Mouse (Mus musculus) Muller cell, postnatal 12 days (primary cell): ENCODE data around the gene Mars2.

Experiments
- DNase-seq: peaks from one replicate; pipeline ENCODE4 v3.0.0-alpha.2; 2015; ENCODE audit errors: inconsistent ontology term

Mars2 gene

DNA sequence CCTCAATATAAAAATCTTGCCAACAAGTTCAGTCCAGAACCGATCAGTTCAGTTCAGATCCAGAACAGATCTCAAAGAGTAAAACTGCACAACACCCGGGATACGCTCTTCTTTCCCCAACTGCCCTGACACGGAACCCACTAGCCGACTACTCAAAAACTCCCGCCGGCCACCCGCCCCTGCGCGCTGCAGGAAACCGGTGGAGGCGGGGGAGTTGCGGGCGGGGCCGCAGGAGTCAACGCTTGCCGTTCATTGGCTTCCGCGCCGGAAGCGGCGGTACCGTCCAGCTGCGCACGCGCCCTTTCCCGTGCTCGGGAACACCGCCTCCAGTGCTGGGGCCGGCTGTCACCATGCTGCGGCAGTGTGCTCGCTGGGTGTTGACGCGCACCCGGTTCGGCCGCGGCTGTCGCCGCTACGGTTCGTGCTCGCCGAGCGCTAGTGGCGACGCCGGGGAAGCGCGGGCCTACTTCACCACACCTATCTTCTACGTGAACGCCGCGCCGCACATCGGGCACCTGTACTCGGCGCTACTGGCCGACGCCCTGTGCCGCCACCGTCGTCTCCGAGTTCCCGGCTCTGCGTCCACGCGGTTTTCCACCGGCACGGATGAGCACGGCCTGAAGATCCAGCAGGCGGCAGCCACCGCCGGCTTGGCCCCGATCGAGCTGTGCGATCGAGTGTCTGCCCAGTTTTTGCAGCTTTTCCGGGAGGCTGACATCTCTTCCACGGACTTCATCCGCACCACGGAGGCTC lies at the start of gene Mars2:
Gene Mars2, plus strand, starts transcription at position 288 of the 753 bp plus-strand sequence.
- peak; percentile 97 for DNase-seq

GRCm38 (mm10) chr1:55192015-55192414 lies 45.0 kb upstream of the Mars2 start:
- DNase-seq, result peak; percentile 34

- DNase-seq, result no peak
Measured at GRCm38 (mm10) chr1:55192824-55193223, 44.2 kb upstream of the Mars2 start.

DNA sequence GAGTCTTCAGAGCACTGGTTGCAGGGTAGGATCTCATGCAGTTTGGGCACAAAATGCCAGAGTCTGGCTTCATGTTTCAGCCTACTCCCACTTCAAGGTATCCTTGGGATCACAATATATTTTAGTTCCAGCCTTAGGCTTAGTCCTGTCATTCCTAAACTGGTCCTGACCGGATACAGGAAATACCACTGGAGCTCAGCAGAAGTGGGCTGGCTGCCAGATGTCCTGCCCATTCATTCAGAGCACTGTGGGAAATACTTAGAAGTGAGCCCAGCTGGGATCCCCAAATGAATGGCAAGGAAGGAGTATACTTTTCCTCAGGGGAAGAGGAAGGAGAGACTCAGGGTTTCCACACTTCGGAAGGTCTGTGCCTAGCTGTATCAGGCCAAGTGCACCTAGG lies 43.7 kb upstream of the Mars2 start:
- DNase-seq, result peak; percentile 78

GRCm38 (mm10) chr1:55194064-55194915 lies 42.7 kb upstream of the Mars2 start:
- DNase-seq, result no peak

DNA sequence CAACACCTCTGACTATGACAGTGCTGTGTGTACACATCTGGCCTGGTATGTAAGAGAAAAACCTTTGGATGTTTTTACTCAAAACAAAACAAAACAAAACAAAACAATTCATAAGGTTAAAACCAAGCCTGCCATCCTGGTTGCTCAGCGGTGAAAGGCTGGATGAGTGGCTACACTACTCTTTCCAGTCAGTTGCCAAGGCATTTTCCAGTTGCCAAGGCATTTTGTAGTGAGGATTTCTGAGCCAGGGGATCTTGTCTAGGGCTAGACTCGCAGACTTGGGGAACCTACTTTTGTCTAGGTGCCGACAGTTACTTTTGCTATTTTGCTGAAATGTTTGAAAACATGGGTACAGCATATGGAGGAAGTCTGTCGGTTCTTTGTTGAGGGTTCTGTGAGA lies 42.0 kb upstream of the Mars2 start:
- DNase-seq, result no peak

GRCm38 (mm10) chr1:55196327-55197003 lies 40.5 kb upstream of the Mars2 start:
- no peak for DNase-seq

- no peak for DNase-seq
Measured at GRCm38 (mm10) chr1:55198719-55199118, 38.3 kb upstream of the Mars2 start.

DNA sequence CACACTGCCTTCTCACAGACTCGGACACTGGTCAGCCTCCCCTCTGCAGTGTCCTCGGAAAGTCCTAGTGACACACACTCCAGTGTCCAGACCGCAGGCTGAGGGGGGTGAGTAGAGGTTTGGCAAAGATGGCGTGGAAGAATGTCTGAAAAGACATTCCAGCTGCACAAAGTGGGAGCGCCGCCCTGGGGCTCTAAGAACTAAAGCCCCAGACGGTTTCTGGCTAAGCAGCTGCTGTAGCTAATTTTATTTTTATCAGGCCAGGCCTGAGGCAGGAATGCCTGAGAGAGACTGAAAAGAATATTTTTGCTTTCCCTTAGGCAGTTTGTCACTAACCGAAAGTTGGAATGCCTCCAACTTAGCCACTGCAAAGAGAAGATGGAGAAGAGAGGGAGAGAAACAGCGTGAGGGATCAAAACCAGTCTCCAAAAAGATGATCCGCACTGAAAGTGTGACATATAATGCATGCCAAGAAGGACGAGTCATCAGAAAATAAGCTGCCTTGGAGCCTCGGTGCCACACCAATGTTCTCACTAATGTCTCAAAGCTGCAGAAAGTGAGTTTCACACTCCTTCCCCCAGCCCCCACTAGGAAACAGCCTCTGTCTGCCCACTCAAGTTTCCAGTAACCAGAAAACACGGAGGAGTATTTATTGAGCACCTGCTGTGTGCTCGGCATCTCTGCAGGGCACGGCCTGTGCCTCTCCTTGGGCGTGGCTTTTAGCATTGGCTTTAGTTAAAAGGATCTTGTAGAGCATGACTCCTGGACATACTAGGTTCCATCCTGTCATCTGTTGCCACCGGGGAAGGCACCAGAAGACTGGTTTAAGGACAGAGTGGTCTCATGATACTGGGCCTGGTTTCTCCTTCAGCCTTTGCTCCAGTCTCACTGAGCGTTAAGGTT lies 34.9 kb upstream of the Mars2 start:
- DNase-seq, result peak; percentile 97

DNA sequence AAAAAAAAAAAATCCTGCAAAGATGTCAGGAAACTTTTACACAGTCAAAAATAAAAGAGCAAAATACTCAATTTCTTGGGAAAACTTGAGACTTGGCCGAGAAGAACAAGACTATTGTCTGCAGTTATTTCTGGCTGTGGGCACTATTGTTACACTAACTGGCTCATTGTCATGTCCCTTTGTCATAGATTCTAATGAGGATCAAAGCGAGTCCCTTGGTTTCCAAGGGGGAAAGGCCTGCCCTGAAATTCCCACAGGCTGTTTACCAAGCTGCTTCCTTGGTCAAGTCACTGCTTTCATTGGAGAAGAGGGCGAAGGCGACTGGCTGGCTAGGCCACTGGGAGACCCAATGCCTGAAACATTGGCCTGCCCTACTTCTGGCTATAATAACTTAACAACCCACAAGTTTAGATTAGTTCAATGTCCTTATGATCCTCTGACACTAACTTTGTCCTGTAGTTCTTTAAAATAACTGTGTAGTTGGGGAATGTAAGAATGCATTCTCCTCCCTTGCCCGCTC lies 31.1 kb upstream of the Mars2 start:
- DNase-seq, result peak; percentile 54

DNA sequence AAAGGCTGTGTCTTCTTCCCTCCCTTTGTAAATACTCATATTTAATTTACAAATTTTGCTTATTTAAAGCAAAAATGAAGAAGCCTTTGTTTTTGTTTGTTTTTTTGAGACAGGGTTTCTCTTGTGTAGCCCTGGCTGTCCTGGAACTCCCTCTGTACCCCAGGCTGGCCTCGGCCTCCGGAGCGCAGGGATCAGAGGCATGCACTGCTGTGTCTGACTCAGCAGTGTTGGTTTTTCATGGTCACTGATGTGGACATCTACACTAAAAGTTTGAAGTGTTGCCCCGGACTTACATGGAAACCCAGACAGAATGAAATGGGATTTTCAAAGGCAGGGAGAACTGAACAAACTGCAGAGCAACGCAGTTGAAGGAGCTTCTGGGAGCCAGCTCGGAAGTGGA lies 29.4 kb upstream of the Mars2 start:
- DNase-seq, result no peak

DNA sequence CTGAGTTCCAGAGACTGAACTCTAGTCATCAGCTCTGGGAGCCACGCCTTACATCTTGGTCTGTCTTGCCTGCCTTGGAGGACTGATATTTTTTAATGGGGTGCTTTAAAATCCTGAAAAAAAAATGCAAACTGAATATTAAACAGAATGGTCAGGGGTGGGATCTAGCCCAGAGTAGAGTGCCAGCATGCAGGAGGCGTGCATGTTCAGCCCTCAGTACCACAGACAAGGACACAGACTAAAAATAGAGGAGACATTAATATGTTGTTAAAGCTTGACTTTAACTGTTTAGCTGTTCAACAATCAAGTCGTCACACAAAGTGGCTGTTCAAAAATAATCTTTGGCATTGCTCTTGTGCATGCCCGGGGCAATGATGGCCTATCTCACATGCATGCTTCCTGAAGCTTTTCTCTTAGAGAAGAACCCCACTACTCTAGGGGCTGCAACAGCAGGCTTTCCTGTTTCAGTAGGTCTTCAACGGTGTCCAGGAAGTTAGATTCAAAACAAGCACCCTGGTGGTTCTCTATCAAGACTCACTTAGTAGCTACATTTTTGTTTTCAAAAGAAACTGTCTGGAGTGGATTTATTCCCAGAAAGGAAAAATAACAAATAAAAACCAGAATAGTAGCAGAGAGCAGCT lies 28.4 kb upstream of the Mars2 start:
- DNase-seq, result no peak

GRCm38 (mm10) chr1:55210202-55210965 lies 26.6 kb upstream of the Mars2 start:
- DNase-seq, result no peak

GRCm38 (mm10) chr1:55211081-55211480 lies 25.9 kb upstream of the Mars2 start:
- DNase-seq, result no peak

GRCm38 (mm10) chr1:55212771-55213170 lies 24.2 kb upstream of the Mars2 start:
- no peak for DNase-seq

GRCm38 (mm10) chr1:55213475-55213874 lies 23.5 kb upstream of the Mars2 start:
- DNase-seq, result no peak

GRCm38 (mm10) chr1:55213936-55214335 lies 23.0 kb upstream of the Mars2 start:
- DNase-seq, result no peak

DNA sequence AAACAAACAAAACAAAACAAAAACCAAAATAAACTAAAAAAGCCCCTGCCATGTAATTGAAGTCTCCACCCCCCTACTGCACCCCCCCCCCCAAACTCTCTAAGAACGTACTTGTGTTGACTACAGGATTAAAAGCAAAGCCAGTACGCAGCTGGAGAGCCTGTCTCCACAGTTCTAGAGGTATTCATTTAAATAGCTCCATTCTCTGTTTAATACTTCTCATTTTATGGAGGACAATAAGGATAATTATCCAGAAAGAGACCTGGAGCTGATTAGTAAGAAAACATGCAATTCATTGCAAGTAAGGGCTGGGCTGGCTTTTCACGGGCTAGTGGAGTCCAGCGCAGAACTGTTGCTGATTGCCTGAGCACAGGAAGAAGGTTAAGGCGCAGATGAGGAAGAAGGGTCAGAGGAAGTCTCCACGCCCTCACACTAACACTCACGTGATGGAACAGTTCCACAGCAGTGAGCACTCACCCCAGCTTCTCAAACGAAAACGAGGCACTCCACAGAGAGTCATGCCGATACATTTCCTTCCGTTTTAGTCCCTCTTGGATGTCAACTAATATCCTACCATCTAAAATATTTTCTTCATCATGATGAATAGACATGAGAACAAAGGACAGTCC lies 21.7 kb upstream of the Mars2 start:
- peak; percentile 64 for DNase-seq

DNA sequence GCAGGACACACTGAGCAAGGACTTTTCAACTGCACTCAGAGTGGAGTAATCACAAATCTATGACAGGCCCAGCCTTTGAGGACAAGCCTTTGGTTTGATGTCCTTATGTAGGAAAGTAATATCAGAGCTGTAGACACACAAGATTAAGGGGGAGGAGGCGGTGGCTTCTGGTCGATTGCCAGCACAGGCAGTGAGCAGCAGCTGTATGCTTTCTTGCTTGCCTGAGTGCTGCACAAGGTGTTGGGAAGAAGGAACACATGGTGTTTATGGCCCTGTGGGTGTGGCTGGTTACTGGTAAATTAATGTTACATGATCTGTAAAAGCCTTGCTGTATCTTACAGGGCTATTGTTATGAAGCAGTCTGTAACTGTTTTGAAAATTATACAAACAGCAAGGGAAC lies 19.8 kb upstream of the Mars2 start:
- DNase-seq, result no peak
